Mouse (Mus musculus) testis, adult 2 months (tissue): ENCODE measurements around the gene Neurod1. TPM values are rescaled to one million over a fixed set of nuclear protein-coding genes. Genes with fewer than 3 reads are reported as not detected.

Experiments used
- H3K27ac ChIP-seq: fragments of 200-500 bp; 2 replicates; pipeline ENCODE4 v1.5.1; 2012; ENCODE audit warnings: low read depth, low read length; ENCODE audit not compliant: control insufficient read depth, insufficient read depth
- H3K27me3 ChIP-seq: fragments of 200-500 bp; 2 replicates; pipeline ENCODE4 v1.6.1; 2012; ENCODE audit warnings: mild to moderate bottlenecking, low read length, moderate library complexity; ENCODE audit not compliant: control insufficient read depth, insufficient read depth
- H3K36me3 ChIP-seq: fragments of 200-500 bp; 2 replicates; pipeline ENCODE4 v1.6.1; 2012; ENCODE audit warnings: mild to moderate bottlenecking, low read length; ENCODE audit not compliant: control insufficient read depth, insufficient read depth
- H3K4me1 ChIP-seq: fragments of 200-500 bp; 2 replicates; pipeline ENCODE4 v1.6.1; 2012; ENCODE audit warnings: low read length; ENCODE audit not compliant: control insufficient read depth, insufficient read depth
- H3K4me3 ChIP-seq: fragments of 200-500 bp; 2 replicates; pipeline ENCODE4 v1.5.1; 2012; ENCODE audit warnings: low read depth, mild to moderate bottlenecking, low read length, moderate library complexity, mixed read lengths; ENCODE audit not compliant: control insufficient read depth
- CTCF ChIP-seq: fragments of 200-500 bp; IDR thresholded peaks from 2 replicates; pipeline ENCODE4 v1.5.1; 2012; ENCODE audit warnings: low read depth, mild to moderate bottlenecking, inconsistent platforms, low read length, moderate library complexity; ENCODE audit not compliant: control insufficient read depth, insufficient read depth, insufficient replicate concordance
- POLR2A ChIP-seq: fragments of 200-500 bp; IDR thresholded peaks from 2 replicates; pipeline ENCODE4 v1.6.1; 2012; ENCODE audit warnings: low read depth, mild to moderate bottlenecking, inconsistent platforms, low read length, moderate library complexity; ENCODE audit not compliant: control insufficient read depth
- polyA plus RNA-seq: library from polyadenylated mRNA; depleted of rRNA; stranded (reverse); fragments of >200 nt; gene quantifications from 2 replicates; pipeline ENCODE4 v1.2.3, GENCODE M21; 2012

Neurod1 gene
- polyA plus RNA-seq, 1 experiment, result not detected

GRCm38 (mm10) chr2:79453901-79454781, 2.4 kb downstream of the Neurod1 start:
- Histone ChIP-seq H3K4me3 (peak overlapping the region; percentile 64), H3K27me3 (no peaks in the 10 kb centered on the region), H3K36me3 (no peaks in the 10 kb centered on the region), H3K27ac (no peak overlapping the region), H3K4me1 (peaks cover 12% of the 10 kb centered on the region)
- TF ChIP-seq CTCF (0 out of 2 replicates have a peak, but pooled peaks have one; percentile 9), POLR2A (no peak)

GRCm38 (mm10) chr2:79451438-79451837, 5.1 kb downstream of the Neurod1 start:
- no peaks in the 10 kb centered on the region for H3K36me3 ChIP-seq
- peaks cover 7% of the 10 kb centered on the region for H3K4me1 ChIP-seq
- no peak for TF ChIP-seq POLR2A
- TF ChIP-seq CTCF, result no peak
- no peak overlapping the region for H3K4me3 ChIP-seq
- H3K27ac ChIP-seq, result no peak overlapping the region
- no peaks in the 10 kb centered on the region for H3K27me3 ChIP-seq

- Histone ChIP-seq H3K36me3 (no peaks in the 10 kb centered on the region), H3K27me3 (no peaks in the 10 kb centered on the region), H3K4me3 (no peak overlapping the region), H3K27ac (no peak overlapping the region), H3K4me1 (peaks cover 7% of the 10 kb centered on the region)
- TF ChIP-seq CTCF (no peak), POLR2A (no peak)
Measured at GRCm38 (mm10) chr2:79450684-79451394, 5.7 kb downstream of the Neurod1 start.

- Histone ChIP-seq H3K27me3 (no peaks in the 10 kb centered on the region), H3K4me3 (no peak overlapping the region), H3K36me3 (no peaks in the 10 kb centered on the region)
Measured at GRCm38 (mm10) chr2:79449371-79449770, 7.2 kb downstream of the Neurod1 start.

GRCm38 (mm10) chr2:79447198-79447597, 9.4 kb downstream of the Neurod1 start:
- H3K27ac ChIP-seq, result no peak overlapping the region
- TF ChIP-seq CTCF, result no peak
- no peak for TF ChIP-seq POLR2A
- no peaks in the 10 kb centered on the region for H3K4me1 ChIP-seq
- H3K36me3 ChIP-seq, result no peaks in the 10 kb centered on the region
- no peak overlapping the region for H3K4me3 ChIP-seq
- H3K27me3 ChIP-seq, result no peaks in the 10 kb centered on the region

More at GRCm38 (mm10) chr2:79449371-79449770, 7.2 kb downstream of the Neurod1 start:
- Histone ChIP-seq H3K4me1 (peaks cover 6% of the 10 kb centered on the region), H3K27ac (no peak overlapping the region)
- TF ChIP-seq POLR2A, result no peak
- TF ChIP-seq CTCF, result no peak

GRCm38 (mm10) chr2:79443861-79444620, 12.5 kb downstream of the Neurod1 start:
- TF ChIP-seq POLR2A (no peak), CTCF (no peak)
- Histone ChIP-seq H3K4me1 (no peaks in the 10 kb centered on the region), H3K27me3 (no peaks in the 10 kb centered on the region), H3K4me3 (no peak overlapping the region), H3K36me3 (no peaks in the 10 kb centered on the region), H3K27ac (no peak overlapping the region)

- no peak overlapping the region for H3K27ac ChIP-seq
- no peaks in the 10 kb centered on the region for H3K27me3 ChIP-seq
- no peaks in the 10 kb centered on the region for H3K4me1 ChIP-seq
- no peaks in the 10 kb centered on the region for H3K36me3 ChIP-seq
- no peak for TF ChIP-seq POLR2A
- no peak for TF ChIP-seq CTCF
- H3K4me3 ChIP-seq, result no peak overlapping the region
Measured at GRCm38 (mm10) chr2:79443401-79443800, 13.2 kb downstream of the Neurod1 start.
